Mouse (Mus musculus) heart, adult 8-10 months (tissue): ENCODE measurements at regions not wholly inside any gene's neighbourhood (a gene's known extent, or its start where the extent isn't known, plus 50 kb on each side); places are given as distances from the start of the nearest gene placed in this dataset.
A peak's percentile ranks its signal among the peaks of the same experiment; 100 is the strongest.

Source experiments
- DNase-seq: peaks from one replicate; pipeline ENCODE4 v3.0.0; 2022; ENCODE audit warnings: low spot score

DNA sequence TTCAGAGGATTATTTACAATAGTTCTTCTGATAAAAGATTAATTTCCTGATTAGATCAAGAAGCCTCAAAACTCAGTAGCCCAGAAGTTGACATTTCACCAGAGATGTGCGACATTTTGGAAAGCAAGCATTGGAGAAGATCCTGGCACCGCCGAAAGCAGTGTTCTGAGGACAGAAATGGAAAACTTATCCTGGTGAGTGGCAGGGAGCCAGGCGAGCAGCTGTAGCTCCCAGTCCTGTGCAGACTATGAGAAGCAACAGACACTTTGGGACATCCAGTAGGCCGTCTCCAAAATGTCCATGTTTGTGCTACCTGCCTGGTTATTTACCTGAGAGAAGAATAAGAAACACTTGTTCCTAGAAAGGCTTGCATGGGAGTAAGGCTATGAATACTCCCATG is 202.1 kb upstream of the Elac2 start:
- no peak for DNase-seq

DNA sequence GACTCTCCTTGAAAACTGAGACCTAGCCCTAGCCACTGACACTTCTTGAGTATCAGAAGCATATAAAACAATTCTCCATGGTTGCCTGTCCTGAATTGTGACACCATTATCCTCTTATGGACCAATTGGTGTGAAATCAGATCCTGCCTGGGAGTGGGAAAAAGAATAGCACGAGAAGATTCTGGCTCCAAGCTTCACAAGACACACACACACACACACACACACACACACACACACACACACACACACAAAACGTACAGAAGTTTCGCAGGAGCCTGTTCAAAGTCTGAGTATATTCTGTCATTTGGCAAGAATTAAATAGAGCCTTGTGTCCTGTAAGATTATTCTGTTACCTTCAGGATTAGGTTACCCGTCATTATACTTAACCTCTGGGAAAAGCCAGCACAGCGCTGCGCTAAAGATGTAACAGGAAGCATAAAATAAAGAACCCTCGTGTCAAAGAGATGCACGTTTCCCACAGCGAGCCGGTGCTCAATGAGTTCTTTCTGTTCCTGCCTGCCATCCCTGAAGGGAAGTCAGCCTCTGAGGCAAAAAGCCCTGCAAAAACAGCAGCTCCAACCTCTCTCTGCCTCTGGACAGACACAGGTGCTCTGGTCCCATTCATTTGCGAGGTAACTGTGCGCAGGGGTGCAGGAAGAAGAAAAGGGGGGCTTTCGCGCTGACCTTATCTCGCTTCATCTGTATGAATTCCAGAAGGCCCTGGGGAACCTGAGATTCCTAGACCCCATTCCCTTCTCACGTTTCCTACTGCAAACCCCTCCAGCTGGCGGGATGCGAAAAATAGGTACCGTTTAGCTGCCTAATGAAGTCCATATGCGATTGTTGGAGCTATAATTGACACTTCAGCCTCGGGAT is 178.4 kb upstream of the Elac2 start:
- DNase-seq = no peak

DNA sequence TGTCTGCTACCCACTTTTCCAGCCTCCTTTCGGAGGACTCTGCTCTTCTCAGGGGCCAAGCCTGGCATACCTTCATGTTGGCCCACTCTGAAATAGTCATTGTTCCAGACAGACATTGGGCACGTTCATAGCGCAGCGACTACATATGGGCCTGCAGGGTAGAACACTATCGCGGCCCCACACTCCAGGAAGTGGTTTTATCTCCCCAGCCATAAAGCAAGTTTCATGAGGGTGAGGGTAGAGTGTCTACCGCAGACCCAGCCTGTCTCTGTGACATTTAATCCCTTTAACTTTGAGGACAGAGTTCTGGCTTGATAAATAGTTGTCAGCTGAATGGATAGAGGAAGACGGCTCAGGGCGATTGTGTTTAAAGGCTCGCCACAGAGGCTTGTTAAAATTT is 177.5 kb upstream of the Elac2 start:
- DNase-seq = no peak

DNA sequence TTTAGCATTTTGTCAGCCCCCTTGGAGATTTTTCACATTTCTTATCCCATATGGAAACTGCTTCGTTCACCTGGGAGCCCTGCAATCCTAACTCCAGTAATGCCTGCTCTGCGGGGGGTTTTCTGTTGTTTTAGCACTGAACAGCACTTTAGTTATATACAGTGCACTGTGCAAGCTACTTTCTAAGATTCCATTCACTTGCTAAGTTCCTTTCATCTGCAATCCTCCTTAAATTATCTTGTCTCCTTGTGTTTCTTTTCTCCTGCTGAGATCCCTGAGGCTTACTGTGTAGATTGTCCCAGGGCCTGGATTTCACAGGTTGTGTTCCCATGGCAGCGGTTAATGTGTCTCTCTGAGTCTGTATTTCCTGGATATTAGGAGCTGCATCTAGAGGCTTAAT is 173.3 kb upstream of the Elac2 start:
- no peak for DNase-seq

DNA sequence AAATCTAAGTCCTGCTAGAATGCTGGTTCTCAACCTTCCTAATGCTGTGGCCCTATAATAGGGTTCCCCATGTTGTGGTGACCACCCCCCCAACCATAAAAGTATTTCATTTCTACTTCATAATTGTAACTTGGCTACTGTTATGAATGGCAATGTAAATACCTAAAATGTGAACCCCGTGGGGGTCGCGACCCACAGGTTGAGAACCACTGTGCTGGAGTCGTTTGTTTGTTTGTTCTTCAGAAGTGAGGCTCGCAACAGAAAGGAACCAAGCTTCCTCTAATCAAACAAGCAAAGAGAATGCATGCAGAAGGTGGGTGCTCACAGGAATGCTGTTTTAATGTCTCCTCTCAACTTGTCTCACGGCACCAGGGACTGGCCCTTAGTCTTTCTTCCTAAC is 166.4 kb upstream of the Elac2 start:
- no peak for DNase-seq

DNA sequence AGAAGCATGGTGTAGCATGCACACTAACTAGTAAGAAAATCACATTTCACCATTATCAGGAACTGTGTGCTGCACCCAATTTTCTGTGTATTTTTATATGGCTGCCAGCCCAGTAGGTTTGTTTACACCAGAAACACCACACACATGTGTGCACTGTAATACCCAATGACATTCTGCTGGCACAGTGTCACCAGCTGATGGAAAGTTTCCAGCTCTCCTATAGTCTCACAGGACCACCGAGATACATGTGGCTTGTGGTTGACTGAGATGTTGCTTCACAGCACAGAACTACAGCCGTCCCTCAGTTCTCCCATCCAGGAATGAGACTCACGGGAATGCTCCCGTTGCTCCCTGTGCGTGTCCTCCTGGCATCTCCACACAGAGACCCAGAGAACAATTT is 149.4 kb upstream of the Elac2 start:
- DNase-seq = no peak

DNA sequence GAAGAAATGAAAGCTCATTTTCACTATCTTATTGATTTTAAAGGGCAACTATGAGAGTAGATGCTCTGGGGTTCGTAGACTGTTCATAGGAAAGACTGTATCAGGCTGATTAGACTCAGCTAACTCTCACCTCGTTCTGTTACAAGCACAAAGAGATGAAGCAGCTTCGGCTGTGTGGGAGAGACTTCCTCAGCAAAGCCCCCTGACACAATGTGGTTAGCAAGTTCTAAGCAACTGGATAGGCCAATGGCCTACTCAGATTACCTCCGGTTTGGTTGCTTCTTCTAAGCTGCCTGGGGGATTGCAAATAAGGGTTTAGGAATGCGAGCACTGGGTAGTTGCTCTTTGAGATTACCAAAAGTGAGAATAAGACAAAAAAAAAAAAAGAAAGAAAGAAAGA is 146.4 kb upstream of the Elac2 start:
- DNase-seq = no peak

DNA sequence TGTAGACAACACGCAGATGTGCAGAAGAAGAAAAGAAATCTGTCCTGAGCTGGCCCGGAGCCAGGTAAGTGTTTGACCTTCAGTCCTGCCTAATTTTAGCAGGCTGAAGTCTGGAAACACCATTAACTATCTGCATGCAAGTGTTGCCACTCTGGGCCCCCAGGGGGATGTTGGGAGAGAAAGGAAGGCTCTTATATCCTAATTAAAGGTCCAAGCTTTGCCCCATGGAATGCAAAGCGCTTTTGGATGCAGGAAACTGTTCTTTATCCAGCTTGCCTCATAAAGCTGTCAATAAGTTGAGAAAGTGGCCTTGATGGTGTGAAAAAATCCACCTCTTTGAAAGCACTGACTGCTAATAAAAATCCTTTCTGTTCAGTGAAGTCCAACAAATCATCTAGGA is 145.1 kb upstream of the Elac2 start:
- no peak for DNase-seq

DNA sequence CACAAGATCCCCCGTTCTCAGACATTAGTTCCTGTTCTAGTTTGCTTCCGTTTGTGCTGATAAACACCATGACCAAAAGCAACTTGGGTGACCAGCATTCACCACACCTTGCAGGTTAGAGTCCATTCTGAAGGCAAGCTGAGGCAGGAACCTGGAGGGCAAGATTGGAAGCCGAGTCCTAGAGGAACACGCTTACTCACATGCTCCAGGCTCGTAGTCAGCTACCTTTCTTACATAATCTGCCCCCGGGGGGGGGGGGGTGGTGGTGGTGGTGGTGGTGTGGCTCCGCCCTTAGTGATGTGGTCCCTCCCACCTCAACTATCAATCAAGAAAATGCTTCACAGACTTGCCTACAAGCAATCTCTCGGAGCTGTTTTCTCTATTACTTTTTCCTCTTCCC is 142.1 kb upstream of the Elac2 start:
- DNase-seq = no peak

DNA sequence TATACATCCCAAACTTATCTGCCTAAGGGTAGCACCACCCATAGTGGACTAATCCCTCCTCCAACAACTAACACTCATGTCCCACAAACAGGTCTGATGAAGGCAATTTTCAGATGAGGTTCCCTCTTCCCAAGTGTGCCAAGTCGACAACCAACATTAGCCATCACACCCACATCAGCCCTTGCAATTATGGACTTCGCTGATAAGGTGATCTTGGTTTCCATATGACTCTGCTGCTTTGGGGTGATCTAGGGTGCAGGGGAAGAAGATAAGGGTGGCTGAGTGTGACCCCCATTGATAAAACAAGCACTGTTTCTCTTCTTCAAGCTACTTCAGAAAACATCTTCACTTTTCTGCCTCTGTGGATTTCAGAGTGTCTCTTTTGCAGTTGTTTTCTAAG is 137.7 kb upstream of the Elac2 start:
- DNase-seq = no peak

DNA sequence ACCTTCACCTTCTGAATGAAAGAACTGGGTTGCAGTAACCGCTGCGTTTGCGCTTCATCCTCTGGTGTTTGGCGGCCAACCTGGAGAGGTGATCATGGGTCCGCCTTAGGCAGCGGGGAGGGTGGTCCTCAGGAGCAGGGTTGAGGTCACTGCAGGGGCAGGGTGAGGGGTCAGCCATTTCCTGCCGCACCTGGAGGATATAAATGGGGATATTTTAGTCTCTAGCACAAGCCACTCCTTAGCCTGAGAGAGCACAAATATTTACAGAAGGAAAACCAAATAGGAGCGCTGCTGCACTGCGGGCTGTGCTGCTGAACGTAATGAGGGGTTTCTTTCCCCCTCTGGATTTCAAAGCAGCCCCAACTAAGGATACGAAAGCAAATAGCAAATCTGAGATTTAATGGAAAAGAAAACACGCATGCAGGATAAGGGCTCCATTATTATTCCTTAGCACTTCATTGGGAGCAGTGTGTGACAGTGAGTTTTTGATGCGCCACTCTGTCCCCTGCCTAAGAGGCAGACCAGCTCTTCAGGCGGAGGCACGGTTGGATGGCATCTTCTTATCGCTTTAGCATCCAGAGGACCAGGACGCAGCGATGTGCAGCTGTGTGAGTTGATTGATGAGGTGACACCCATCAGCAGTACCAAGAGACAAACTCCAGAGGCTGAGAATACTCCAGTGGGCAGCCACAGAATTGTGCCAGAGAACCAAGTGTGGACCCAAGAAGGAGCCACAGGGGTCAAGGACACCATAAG is 135.9 kb upstream of the Elac2 start:
- DNase-seq = no peak

DNA sequence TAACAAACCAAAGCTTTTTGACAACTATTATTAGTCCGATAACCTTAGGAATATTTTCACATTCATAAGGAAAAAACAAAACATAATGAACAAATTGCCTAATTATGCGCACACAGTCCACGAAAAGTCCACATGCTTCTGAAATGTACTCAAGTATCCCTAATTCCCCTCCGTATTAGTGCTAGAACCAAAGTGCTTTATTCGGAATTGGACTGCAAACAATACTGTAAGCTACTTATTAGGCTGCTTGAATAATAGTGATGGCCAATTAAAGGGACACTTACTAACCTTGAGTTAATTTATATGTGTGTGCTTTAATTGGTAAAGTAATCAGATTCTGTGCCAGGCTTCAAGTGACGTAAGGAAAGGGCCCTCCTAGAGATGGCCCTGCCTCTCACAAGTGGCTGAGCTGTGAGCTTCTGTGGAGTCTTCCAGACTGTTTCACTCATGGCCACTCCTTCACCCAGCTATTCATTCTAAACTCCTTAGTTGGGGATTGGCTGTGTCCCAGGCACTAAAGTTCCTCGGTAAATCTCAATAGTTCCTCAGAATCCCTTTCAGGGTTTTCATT is 132.2 kb upstream of the Elac2 start:
- DNase-seq = no peak

DNA sequence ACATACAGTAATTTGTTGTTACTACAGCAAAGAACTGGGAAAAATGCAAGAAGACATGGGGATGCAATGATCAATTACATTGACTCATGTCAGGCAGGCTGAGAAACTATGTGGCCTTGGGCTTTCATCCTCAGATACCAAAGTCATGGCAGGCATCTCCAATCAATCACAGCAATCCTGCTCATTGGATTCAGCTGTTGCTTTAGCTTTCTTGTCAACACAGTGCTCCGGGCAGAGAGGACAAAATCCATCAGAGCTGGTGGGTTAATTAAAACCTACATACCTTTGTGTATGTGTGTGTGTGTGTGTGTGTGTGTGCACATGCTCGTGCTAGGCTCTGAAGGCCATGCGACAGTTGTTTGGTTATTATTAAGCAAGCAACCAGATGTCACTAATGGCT is 119.2 kb upstream of the Elac2 start:
- DNase-seq = no peak

DNA sequence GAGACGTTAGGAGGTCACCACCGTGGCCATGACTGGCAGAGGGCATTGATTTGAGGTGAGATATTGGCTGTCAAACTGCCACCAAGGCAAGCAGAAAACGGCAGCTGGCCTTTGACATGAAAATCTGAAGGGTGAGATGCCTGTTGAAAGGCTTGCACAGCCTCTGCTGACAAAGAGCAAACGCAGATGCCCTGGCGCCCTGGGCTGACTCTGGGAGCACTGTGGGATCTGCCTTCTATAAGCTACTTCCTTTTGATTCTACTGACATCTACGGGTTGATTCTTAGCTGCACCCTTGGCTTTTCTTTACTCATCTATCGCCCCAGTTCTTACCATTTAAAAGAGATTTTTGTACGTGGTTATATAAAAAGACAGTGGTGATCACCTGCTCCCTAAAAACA is 98.2 kb upstream of the Elac2 start:
- no peak for DNase-seq

DNA sequence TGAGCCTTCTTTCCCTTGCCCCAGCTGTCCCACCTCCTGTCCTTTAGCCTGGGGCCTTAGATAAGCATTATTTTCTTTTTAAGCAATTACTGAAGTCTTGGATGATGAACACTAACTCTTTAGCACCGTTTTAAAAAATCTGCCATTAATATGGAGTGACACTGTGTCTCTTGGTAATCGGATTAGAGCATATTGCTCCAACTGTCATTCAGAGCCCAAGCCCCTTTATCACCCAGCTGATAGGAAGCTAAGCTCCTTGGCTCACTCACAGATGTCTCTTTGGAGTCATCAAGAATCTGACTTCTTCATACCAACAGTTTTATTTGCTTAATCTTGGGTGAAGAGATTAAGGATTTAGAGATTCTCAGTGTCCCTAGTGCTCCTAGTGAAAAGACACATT is 94.3 kb upstream of the Elac2 start:
- no peak for DNase-seq

DNA sequence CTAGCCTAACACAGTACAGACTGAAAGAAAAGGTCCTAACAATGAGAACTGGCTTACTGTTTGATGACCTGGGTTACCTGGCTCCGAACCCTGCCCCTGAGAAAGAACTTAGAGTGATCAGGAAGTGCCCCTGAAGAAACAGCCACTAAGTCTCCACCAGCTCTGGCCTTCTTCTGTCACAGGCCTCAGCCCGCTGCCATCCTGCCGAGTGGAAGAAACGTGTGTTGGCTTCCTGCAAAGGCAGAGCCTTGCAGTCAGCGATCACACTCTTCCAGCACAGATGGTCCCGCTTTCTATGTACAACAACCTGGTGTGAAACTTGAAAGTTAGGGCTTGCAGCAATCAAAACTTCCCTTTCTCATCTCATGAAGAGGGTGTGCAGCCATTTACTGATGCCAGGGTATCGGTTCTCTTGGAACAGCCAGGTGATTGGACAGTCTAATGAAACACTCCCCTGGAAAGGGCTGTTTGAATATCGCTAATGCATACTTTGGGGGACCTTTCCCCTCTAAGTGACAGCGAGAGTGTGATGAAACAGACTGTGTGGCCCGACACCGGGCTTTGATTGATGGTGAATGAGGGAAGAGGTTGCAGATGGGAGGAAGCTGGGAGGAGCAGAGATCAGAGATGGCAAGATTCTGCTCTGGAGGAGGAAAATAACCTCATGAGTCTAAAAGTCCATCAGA is 89.4 kb upstream of the Elac2 start:
- DNase-seq = no peak

DNA sequence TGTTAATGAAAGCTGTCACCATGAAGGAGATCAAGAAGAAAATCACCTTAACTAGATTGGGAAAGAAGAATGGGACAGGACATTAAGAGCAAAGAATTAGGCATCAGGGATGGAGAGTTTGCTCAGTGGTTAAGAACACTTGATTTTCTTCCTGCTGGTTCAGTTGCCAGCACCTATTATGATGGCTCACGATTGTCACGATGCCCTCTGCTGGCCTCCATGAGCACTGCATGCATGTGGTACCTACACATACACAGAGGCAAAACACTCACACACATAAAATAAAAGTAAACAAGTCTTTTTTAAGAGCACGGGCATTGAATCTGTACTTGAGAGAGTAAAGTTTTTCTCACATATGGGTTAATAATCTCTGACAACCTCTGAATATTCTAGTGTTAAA is 88.1 kb upstream of the Elac2 start:
- DNase-seq = no peak

DNA sequence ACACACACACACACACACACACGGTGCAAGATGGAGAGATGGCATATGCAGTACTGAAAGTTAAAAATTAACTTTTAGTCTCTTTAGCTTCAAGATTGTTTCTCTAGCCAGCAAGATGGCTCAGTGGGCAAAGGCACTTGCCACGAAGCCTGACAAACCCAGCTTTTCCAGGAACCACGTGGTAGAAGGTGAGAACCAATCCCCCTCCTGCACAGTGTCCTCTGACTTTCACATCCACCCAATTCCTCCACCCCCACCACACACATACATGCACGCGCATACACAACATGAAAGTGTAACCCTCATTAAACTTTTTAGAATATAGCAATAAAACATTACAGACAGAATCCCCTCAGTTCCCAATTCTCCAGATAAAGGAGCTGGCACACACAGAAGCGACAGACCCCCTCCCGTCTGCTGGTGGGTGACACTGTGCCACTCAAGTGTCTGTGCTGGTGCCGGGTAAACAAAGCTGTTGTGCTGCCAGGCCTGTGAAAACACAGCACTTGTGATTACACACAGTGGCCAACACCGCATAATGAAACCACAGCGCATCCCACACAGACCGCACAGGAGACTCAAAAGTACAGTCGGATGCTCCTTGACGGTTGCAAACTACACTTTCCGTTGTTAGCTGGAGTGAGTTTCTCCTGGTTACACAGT is 82.9 kb upstream of the Elac2 start:
- DNase-seq = no peak

DNA sequence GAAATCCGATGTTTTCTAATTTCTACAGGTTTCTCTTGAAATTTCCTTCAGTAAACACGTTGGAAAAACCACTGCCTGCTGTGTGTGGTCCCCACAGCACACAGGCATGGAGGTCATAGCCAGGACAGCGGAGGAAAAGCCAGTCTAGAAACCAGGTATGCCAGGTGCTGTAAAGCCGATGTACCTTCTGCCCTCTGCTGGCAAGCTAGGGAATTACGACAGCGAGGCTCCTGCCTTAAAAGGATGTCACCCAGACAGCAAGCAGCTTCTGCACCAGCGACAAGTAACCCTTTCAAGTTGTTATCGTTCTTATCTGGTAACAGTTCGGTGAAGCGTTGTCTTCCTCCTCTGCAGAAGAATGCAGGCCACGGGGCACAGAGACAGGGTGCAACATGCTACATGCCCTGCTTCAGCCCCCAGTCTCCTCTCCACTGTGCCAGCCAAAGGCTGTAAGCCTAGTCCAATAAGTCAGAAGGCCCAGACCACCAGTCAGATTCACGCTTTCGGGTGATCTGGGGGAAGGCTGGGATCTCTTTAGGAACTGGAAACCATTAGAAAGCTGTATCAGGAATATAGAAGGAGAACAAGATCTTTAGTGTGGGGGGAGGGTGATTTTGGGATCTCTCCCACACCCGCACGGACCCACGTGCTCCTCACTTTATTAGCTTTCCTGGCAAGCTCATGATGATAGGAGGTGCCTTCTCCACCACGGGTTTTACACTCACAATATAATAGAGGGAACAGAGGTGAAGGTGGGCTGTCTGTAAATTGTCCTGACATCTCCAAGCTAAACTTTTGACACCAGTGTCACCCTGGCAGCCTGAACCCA is 79.9 kb upstream of the Elac2 start:
- peak; percentile 39 for DNase-seq

DNA sequence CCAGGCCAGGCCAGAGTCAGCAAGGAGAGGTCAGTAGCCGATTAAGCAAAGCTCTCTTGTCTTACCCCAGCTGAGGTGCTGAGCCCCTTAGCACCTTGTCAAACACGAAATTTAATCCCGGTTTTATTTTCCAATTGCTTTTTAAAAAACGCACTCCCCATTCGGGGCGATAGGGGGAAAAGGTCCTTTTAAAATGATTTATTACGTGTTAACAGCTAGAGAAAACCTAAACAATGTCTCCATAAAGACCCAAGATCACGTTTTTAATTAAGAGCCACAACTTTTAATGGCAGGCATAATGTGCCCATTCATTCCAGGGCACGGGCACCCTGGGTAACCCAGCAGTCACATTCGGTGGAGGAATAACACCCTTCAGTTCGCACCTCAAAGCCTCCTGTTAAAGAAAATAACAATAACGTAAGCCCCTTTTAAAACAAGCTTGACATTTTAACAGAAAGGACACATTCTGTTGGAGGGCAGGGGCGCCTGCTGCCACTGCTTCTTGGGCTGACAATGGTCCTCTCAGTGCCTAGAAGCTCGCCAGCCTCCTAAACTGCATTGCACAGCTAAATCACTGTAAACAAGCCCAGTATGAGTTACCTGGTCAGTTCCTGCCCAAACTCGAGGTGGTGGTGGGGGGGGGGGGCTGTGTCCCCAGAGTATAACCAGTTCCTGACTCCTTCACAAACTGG is 79.1 kb upstream of the Elac2 start:
- DNase-seq = no peak
